21 mouse cellular contexts compared by ENCODE assay signal in the genomic region with DNA sequence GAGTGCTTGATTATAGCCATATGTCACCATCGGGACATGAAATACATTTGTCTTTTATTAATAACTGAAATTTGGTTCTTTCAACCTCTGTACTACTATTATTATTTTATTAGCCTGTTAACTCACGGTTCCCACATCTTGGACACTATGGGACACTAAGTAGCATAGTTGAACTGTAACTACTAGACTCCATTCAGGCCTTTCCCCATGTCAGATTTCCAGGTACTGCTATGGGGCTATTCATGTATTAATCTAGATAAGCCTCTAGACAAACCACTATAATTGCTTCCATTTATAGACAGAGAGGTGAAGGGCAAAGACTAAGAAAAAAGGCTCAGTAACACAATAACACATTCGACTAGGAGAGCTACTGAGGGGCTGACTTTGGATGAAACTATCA.
"Had no signal": no experiment of that assay in that cellular context is flagged by ENCODE, and none has a peak within 500 bp of the region (broad histone marks: within the 10 kb centered on the region; RNA-seq: fewer than 3 reads in every experiment).

No protein-coding gene starts in this region.

- DNase-seq: liver, postnatal 0 days; lung, adult 2 months; lung, postnatal 14 days; lung, postnatal 36 days; retina, postnatal 1 day; right cerebral cortex, adult 18-20 months; right cerebral cortex, postnatal 25 days; right cerebral cortex, postnatal 4 days; thymus, adult 2 months; thymus, postnatal 25 days; thymus, postnatal 4 days had no signal

- H3K4me1 ChIP-seq: midbrain, embryonic 13.5 days; midbrain, embryonic 15.5 days; neural tube, embryonic 12.5 days; stomach, embryonic 15.5 days had no signal

- H3K27me3 ChIP-seq: lung, embryonic 15.5 days; megakaryocyte, embryonic 14.5 days; midbrain, embryonic 13.5 days; midbrain, embryonic 15.5 days; neural tube, embryonic 12.5 days; stomach, embryonic 15.5 days had no signal

- ATAC-seq: liver, postnatal 0 days; lung, postnatal 0 days; midbrain, embryonic 13.5 days; midbrain, embryonic 15.5 days had no signal

- H3K4me2 ChIP-seq: lung, embryonic 15.5 days; midbrain, embryonic 11.5 days; midbrain, embryonic 13.5 days; midbrain, embryonic 15.5 days; neural tube, embryonic 12.5 days; stomach, embryonic 15.5 days had no signal

- H3K4me3 ChIP-seq: lung, embryonic 15.5 days; megakaryocyte, embryonic 14.5 days; midbrain, embryonic 13.5 days; midbrain, embryonic 15.5 days; neural tube, embryonic 12.5 days; stomach, embryonic 15.5 days had no signal

- H3K9me3 ChIP-seq: lung, embryonic 15.5 days; megakaryocyte, embryonic 14.5 days; midbrain, embryonic 13.5 days; midbrain, embryonic 15.5 days; neural tube, embryonic 12.5 days; stomach, embryonic 15.5 days had no signal

- H3K9ac ChIP-seq: liver, postnatal 0 days; lung, embryonic 15.5 days; midbrain, embryonic 13.5 days; midbrain, embryonic 15.5 days; neural tube, embryonic 12.5 days; stomach, embryonic 15.5 days had no signal

- H3K27ac ChIP-seq: lung, embryonic 15.5 days; macrophage; midbrain, embryonic 13.5 days; midbrain, embryonic 15.5 days; neural tube, embryonic 12.5 days; stomach, embryonic 15.5 days; stomach, postnatal 0 days had no signal

- H3K36me3 ChIP-seq: midbrain, embryonic 13.5 days; midbrain, embryonic 15.5 days; neural tube, embryonic 12.5 days; stomach, embryonic 15.5 days had no signal
